Mouse (Mus musculus): Measurements from ENCODE around the gene Urod.

DNA sequence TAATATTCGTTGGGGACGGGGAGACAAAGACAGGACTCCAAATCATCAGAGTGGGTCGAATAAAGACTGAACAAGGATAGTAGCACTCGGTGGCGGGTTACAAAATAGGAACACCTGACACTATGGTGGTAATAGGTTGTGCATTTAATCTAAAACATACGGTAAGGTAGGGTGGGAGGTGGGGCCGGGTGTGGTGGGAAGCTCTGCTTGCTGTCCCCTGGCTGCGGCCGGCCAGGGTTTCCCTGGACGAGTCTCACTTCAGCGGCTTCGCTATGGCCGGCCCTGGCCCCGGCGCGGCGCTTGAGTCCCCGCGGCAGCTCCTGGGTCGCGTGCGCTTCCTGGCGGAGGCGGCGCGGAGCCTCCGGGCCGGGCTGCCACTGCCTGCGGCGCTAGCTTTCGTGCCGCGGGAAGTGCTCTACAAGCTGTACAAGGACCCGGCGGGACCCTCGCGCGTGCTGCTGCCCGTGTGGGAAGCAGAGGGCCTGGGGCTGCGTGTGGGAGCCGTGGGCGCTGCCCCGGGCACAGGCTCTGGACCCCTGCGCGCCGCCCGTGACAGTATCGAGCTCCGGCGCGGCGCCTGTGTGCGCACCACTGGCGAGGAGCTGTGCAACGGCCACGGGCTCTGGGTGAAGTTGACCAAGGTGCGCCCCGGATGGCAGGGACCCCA is 1.1 kb upstream of the Urod start, which contains the start of gene Hectd3:
- peak; percentile 40 for TF ChIP-seq CTCF (IDR thresholded peaks at IDR 0.05)
- TF ChIP-seq POLR2A (IDR thresholded peaks at IDR 0.05; ENCODE audit: insufficient read depth, low read depth, low read length), result peak; percentile 54; the same call in 1 of the 2 replicates
